Mouse (Mus musculus) thymus, postnatal 36 days (tissue): ENCODE results near the gene Mlec.
"Not testable (repeated sequence)": the region's sequence is repeated elsewhere in the genome, so short reads cannot be mapped to it uniquely, and the experiment has no call there.

Experiments
- DNase-seq, 2 experiments: peaks; one replicate each; pipeline ENCODE4 v3.0.0; 2022; ENCODE audit warnings: mixed read lengths in 2 of 2

Gene Mlec

DNA sequence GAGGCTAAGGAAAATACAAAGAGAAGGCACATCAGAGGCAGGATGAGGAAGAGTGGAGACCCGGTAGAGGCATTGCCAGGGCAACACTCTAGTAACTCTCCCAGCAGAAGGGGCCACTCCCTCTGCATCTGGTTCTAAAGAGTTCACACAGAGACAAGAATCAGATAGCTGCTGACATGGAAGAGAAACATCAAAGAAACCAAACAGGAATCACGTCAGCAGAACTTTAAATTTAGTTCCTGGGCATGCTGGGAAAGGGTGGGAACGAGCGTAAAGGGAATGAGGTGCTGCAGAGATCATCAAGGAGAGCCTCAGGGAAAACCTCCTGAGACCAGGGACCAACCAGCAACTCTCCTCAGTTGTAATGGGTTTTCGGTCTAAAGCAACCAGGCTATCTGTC, 7.0 kb downstream of the Mlec start:
- DNase-seq = no peak

DNA sequence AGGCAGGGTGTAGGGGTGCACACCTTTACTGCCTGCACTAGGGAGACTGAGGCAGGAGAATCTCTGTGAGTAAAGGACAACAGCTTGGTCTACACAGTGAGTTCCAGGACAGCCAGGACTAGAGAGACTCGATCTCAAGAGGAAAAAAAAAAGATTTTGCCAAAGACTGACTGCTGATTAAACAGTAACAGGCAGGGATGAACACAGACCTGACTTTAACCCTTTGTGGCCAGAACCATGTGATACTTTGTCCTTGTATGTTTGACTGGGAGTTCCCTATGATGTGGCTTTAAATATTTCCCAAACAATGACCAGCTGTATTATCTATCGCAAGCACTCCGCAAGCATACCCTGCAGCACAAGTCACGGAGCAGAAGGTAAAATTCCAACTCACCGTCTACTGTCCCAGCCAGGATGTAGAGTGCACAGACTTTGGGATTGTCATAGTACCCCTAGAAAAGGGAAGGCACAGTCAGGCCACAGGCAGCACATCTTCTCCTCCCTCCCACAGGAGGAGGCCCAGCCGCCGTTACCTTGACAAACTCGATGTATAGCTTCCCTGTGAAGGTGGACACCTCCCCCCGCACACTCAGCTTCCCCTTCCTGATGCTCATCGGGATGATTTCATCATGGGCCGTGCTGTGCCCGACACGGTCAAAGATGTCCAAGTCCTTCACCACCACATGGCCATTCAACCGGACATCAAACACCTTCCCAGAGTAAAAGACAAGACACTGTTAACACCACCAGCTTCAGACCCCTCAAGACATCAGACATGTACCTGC, 8.1 kb downstream of the Mlec start:
- DNase-seq = no peak

DNA sequence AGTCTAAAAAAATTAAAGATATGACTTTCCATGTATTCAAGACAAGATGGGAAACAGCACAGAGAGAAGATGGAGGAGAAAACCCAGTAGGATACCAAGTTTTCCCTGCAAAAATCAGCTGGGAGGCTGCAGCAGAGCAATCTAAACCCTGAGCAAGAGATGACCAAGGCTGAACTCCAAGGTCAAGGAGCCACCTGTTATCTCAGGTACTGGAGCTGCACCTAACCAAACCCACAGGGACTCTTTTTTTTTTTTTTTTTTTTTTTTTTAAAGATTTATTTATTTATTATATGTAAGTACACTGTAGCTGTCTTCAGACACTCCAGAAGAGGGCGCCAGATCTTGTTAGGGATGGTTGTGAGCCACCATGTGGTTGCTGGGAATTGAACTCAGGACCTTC, 9.1 kb downstream of the Mlec start:
- not testable (repeated sequence) for DNase-seq

DNA sequence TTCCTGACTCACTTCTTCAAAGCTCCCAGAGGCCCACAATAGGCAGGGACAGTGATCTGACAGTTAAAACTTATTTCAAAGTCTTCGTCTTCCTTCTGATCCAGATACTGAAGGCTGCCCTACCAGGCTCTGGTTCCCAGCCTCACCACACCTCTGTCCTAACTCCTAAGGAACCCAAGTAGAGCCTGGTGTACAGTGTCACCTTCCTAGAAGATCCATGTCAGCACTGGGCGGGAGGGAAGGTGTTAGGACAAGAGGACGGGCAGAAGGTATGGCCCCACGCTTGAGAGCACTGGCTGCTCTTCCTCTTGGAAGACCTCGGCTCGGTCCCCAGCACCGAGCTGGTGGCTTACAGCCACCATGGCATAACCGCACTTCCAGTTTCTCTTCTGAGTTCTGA, 9.6 kb downstream of the Mlec start:
- no peak for DNase-seq

DNA sequence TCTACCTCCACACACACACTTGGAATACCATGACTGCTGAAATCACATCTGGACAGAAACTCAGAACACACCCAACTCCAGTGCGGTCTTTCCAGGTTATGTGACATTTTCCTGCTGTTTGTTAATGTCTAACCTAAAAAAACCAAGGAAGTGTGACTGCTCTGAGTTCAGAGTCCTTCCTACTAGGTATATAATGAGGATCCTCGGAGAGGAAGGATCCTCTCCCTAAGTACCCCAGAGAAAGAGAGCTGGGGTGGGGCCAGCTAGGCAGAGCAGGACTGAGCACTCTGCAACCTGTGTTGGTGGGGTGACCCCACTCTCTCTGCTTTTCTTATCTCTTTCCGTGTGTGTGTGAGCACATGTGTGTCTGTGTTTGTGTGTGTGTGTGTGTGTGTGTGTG, 10.6 kb downstream of the Mlec start:
- no peak for DNase-seq

DNA sequence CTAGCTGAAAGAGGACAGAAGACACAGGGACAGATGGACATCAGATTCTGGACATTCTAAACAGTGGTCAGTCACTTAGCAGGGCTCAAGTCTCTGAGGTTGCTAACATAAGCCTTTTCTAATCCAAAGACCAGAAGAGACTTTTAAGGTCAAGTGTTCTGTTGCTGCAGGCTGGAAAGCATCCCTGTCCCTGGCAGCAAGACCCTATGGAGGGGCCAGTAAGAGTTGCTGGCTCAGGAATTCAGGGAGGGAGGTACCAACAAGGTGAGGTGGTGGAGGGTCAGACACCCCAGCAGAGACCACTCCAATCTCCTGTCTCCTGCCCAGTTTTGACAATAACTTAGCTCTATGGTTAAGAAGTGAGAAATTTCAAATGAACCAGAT, 11.2 kb downstream of the Mlec start:
- no peak for DNase-seq

DNA sequence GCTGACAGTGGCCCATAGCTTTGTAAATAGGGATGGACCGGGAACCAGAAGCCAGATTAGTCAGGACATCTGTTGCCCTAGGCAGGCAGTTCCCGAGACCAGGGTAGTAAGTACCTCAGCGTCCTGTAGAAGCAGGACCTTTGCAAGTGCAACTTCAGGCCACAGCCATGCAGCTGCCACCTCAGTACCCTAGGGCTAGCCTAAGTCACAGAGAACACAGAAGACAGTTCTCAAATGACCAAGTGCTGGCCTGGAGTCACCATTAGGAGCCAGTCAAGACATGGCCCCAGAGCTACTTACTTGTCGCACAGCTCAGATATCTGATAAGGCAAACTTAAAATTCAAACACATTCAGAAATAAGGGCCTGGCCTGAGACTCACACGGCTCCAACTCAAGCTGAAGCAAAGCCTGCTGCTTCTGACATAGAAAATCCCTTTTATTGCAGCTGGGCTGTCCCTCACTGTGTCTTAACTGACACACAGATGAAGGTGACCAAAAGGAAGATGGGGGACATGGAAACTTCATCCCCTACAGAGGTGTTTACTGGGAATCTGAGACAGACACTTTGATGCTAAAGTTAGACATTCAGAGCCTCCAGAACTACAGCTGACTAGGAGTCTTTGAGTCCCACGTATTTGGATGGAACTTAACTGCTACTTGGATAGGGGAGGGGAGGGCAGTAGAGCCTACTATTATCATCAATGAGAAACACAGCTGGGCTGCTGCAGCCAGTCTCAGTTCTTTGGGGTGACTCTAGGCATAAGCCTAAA, 11.8 kb downstream of the Mlec start:
- DNase-seq = no peak

DNA sequence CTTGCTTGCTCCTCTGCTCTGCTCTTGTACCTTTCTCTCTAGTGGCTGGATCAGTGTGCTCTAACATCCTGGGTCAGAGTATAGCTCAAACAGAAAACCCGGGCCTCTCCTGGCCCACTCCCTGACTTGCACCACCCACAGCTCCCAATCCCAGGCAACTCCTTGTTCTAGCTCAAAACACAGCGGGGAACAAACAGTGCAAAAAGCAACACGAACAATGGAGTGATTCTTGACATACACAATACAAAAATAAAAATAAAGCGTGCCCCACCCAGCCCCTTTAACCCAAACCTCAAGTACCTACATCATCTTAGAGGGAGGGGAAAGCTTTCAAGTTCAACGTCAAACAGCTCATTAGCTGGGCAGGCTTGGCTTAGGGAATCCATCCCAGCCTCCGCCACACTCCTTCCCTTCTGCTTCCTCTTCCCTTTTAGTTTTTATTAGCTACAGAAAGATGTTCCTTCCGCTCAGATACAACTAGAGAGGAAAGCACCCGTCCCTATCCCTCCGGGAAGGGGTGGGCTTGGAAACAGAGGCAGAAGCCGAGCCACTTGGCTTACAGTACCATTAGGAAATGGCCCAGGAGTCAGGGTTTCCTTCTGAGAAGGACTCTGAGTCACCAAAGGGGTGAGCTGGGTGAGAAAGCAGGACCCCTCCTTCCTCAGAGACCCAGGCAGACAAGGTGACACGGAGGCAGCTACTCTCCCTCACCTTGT, 12.6 kb downstream of the Mlec start:
- no peak for DNase-seq

DNA sequence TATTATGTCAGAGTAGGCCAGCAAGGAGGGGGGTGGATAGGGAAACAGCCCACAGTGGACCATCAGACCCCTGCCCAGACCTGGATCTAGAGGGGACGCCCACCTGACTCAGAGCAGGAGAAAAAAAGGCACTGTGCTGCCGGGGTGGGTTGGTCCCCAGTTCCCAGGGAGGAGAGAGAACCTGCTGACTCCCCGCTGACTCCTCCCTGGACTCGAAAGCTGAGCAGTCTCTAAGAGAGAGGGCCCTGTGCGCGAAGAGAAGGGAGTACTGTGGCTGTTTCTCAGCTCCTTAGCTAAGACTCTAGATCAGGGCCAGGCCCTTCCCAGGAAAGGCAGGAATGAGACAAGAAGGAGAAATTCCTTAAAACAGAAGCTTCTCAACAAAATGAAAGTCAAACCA, 13.5 kb downstream of the Mlec start:
- DNase-seq = no peak

DNA sequence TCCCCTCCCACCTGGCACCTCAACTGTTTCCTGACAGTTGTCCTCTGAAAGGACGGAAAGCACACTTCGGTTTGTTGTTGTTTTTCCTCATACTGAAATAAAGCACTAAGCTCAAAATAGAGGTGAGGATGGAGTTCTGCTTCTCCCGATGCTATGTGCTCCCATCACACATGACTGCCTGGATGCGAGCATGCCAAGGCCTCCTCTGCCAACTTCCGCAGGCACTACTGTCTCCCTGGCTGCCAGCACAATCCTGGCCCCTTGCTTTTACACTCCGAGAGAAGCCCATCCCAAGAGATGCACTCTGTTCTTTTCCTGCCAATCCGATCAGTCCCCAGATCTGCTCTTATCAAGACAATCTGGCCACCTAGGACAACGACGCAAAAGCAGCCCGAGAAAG, 14.4 kb downstream of the Mlec start:
- no peak for DNase-seq

DNA sequence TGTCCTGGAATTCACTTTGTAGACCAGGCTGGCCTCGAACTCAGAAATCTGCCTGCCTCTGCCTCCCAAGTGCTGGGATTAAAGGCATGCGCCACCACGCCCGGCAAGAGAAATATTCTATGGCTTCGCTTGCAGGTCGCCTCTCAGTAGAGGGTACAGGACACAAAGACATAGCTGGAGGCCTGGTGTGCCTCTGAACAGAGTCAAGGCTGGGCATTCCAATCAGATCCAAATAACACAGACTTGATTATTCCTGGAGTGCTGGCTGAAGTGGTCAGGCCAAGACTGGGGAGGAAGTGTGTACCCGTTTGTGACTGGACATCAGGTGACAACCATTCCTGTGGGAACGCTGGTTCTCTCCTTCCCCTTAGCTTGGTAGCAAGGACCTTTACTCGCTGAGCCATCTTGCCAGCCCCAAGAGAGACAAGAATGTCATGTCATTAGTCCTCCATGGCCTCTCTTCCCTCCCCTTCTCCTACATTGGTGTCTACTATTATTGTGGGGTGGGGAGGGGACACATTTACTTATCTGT, 15.7 kb downstream of the Mlec start:
- DNase-seq = no peak

DNA sequence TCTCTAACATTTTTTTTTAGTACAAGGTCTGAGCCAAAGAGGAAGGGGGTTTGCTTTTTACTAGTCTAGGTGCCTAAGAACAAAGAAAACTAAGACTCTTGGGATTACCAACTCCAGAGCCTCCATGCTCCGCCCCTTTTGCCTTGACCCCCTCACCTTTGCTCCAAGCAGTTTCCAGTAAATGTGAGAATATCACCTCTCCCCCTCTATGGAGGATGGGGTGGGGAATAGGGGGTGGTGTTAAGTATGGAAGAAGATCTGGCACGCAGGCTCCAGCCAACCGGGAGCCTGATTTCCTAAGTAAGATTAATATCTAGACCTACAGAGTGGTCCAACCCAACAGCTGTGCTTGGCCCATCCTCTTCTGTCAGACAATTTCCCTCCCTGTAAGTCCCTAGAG, 17.3 kb downstream of the Mlec start:
- DNase-seq = no peak

DNA sequence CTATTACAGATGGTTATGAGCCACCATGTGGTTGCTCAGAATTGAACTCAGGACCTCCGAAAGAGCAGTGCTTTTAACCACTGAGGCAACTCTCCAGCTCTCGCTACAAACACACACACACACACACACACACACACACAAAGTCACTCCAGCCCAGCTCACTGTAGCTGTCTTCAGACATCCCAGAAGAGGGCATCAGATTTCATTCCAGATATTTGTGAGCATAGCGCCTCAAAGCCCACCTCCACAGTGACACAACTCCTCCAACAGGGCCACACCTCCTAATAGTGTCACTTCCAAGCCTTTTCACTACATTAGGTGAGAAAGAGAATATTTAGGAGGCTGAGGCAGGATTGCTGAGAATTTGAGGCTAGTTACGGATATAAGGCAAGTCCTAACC, 18.9 kb downstream of the Mlec start:
- no peak for DNase-seq

DNA sequence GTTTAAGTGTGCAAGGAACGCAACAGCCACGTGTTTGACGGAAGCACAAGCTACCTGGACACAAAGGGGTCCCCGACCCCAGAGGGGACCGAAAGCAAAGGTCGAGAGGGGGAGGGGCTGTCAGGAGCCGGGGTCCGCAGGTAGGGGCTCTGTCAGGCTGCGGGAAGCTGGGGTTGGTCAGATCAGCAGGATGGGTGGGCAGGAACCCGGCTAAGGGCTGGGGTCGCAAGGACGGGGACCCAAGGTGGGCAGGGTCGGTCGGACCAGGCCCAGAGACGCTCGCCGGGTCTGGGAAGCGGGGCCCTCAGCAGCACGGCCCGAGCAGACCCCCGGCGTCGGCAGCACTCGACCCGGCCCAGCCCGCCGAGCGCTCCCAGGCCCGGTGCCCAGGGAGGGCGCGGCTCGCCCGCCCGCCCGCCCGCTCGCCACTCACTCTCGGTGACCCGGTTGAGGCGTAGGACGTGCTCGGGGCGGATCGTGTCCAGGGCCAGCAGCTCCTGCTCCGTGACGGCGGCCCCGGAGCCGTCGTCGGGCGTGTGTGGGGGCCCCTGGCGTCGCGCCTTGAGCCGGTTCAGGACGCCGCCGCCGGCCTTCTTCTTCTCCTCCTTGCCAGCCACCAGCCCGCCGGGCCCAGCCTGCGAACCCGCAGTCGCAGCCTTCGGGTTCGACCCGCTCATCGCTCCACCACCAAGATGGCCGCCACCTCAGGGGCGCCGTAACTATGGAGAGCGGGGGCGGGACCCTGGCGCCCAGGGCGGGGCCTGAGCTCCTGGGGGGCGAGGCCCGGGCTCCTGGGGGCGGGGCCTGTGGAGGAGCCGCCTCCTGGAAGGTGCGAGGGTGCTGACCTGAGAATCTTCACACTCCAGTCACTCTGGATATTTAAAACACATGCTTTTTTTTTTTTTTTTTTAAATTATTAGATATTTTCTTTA, 23.5 kb downstream of the Mlec start, which contains the start of gene Unc119b:
TSS of gene Unc119b (minus strand) at position 742 of the 932 bp plus-strand sequence.
- peak; percentile 91 for DNase-seq

DNA sequence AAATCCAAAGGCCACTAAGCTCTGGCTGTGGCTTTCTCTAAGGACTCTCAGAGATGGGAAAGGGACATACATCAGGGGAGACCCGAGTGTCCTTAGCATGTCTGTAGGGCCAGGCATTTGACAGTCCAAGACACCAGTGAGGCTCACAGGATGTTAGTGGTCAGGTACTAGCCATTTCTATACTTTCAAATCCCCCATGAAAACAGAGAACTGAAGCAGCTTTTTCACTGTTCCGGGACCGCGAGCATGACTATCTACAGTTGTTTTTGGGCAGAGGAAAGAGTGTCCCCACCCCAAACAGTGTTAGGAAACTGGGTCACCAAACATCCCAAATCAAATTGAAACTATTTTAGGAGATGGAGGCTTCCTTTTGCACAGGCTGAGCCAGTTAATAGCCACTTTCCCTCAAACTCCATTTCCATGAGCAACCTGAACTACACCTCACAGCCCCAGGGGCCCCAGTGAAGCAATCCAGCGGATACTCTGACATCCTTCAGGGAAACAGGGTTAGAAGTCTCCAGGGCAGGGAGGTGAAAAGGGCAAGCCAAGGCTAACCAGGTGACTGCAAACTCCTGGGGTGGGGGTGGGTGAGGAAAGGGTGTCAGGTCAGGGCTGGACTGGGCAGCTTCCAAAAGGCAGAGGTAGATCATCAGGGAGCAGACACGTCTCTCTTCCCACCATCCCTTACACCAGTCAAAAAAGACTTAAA, 24.5 kb downstream of the Mlec start:
- no peak for DNase-seq

DNA sequence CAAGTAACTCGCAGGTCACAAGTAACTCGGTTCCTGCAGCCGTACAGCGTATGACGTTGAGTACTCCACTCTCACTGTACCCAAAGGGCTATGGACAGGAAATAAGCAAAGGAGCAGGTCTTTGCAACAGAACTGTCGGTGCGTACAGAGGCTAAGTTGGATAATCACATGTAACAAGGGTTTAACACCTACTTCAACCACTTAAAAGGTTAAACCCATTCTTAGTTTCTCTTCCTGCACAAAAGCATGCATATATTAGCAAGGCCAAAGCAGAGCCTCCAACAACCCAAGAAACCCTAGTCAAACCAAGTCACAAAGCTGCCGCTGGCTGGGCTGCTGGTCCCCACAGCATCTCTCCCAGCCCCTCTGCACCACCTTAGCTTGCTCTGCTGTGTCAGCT, 25.5 kb downstream of the Mlec start:
- no peak for DNase-seq

DNA sequence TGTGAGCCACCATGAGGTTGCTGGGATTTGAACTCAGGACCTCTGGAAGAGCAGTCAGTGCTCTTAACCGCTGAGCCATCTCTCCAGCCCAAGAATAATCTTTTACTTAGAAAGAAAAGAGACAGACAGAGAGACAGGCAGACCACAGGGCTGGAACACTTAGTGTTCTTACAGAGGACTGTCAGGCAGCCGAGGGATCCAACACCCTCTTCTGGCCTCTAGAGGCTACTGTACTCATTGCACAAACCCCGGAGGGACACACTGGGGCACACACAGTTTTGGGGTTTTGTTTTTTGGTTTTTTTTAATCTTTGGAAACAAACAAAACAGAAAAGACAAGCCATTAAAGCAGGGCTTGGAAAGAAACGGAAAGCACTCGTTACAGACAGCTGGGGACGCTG, 28.7 kb downstream of the Mlec start:
- DNase-seq = no peak

DNA sequence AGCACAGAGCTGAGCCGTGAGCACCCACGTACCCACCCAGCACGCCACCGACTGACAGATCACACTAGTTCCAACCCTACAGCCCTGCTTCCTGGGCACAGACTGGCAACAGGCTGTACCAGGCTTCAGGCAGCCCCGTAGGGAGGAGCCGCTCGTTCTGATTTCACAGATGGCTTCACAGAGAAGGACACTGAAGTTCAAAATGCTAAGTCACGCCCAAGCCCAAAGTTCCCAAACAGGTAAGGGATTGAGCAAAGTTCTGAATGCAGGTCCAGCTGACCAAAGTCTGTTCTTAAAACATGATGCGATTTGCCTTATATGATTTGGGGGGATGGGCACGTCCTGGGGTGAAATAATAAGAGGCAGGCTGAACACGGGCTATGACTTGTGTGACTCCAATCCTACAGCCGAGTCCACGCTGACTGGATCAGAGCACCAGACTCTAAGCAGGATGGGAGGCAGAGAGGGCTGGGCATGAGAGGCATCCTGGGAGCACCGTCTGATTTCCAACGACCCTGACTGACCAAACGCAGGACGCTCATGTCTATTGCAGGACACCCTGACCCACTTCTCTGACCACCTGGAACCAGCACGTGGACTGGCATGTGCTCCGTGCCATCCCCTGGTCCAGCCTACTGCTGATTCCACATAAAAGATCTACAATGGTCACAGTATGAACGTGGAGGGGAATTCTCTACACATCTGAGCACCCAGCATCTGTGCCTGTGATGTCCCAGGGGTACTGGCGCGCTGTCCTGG, 30.4 kb downstream of the Mlec start:
- DNase-seq = no peak

DNA sequence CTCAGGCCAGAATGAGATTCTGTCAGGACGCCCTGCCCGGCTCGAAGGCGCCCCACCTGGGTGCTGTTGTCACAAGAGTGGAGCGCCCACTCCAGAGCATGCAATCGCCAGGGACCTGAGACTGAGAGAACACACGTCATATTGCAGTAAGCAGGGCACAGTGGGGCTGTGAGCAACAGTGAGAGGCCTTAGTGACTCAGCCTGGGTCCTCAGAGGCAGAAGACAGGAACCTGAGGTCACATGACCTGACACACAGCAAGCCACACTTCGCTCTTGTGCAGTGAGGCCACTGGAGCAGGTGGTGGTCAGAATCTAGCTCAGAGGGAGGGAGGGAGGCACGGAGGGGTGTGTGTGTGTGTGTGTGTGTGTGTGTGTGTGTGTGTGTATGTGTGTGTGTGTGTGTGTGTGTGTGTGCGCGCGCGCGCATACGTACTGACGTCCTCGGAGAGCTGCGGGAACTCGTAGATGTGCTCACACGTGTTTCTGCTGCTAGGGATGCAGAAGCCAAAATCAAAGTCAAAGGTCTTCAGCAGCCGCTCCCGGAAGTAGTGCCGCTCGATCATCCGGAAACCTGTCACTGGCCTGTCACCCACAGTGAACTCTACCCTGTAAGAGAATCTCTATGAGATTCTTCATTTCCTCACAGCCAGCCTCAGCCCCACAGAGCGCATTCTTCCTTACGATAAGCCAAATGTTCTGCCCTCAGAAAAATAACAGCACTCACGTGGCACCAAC, 31.2 kb downstream of the Mlec start:
- no peak for DNase-seq

DNA sequence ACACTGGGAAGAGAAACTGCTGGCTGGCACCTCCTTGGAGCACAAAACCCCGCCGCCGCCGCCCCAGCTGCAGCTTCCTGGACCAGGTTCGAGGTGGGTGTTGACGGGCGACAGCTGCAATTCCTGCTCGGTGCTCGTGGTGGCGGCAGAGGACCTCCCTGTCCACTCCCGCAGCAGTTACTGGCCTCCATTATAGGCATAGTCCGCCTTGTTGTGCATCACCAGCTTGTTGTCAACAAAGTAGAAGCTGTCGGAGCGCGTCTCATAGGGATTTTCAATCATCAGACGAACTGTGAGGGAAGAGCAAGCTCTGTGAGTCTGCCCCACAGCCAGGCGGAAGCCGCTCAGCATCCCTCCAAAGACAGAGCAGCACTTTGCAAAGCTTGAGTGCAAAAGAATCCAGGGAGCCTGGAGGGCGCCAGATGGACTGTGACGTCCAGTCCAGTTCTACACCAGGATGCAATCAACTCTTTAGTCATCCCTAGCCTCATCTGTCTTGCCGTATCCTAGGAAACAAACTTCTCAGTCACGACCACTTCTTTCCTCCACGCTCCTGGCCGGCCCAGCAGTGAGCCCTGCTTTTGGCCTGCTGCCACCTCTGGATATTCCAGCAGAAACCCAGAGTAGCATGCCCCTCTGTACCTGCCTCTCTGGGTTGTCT, 32.6 kb downstream of the Mlec start:
- peak; percentile 88 for DNase-seq
